Mouse (Mus musculus): Measurements from ENCODE around the gene Nckap5.
"Not testable (repeated sequence)": the region's sequence is repeated elsewhere in the genome, so short reads cannot be mapped to it uniquely, and the experiment has no call there.

Nckap5 gene

GRCm38 (mm10) chr1:126830031-126830927 lies at the start of gene Nckap5:
Gene Nckap5, minus strand, starts transcription at chr1:126830799.
- peak; percentile 75 to 76 for DNase-seq (ENCODE audit: low spot score in 2 of 2)

GRCm38 (mm10) chr1:126877495-126877894 lies 46.9 kb upstream of the Nckap5 start:
- DNase-seq (ENCODE audit: low spot score in 2 of 2) = no peak

- DNase-seq (ENCODE audit: low spot score in 2 of 2) = no peak
Measured at GRCm38 (mm10) chr1:126868372-126868771, 37.8 kb upstream of the Nckap5 start.

- DNase-seq (ENCODE audit: low spot score in 2 of 2) = no peak
Measured at GRCm38 (mm10) chr1:126867912-126868311, 37.3 kb upstream of the Nckap5 start.

- DNase-seq (ENCODE audit: low spot score in 2 of 2) = peak; percentile 13 to 26
Measured at GRCm38 (mm10) chr1:126865591-126866086, 35.0 kb upstream of the Nckap5 start.

- DNase-seq (ENCODE audit: low spot score in 2 of 2) = no peak
Measured at GRCm38 (mm10) chr1:126861816-126862215, 31.2 kb upstream of the Nckap5 start.

GRCm38 (mm10) chr1:126860537-126860936 lies 29.9 kb upstream of the Nckap5 start:
- DNase-seq (ENCODE audit: low spot score in 2 of 2) = no peak

- no peak for DNase-seq (ENCODE audit: low spot score in 2 of 2)
Measured at GRCm38 (mm10) chr1:126849481-126849880, 18.9 kb upstream of the Nckap5 start.

- no peak for DNase-seq (ENCODE audit: low spot score in 2 of 2)
Measured at GRCm38 (mm10) chr1:126846317-126846716, 15.7 kb upstream of the Nckap5 start.

GRCm38 (mm10) chr1:126832885-126833284 lies 2.3 kb upstream of the Nckap5 start:
- no peak for DNase-seq (ENCODE audit: low spot score in 2 of 2)

- DNase-seq (ENCODE audit: low spot score in 2 of 2) = no peak
Measured at GRCm38 (mm10) chr1:126829031-126829430, 1.6 kb downstream of the Nckap5 start.

GRCm38 (mm10) chr1:126824841-126825240 lies 5.8 kb downstream of the Nckap5 start:
- DNase-seq (ENCODE audit: low spot score in 2 of 2) = no peak

GRCm38 (mm10) chr1:126822246-126822645 lies 8.4 kb downstream of the Nckap5 start:
- DNase-seq (ENCODE audit: low spot score in 2 of 2) = no peak

GRCm38 (mm10) chr1:126817381-126818034 lies 13.1 kb downstream of the Nckap5 start:
- DNase-seq (ENCODE audit: low spot score in 2 of 2) = no peak

GRCm38 (mm10) chr1:126806994-126807611 lies 23.5 kb downstream of the Nckap5 start:
- no peak for DNase-seq (ENCODE audit: low spot score in 2 of 2)

GRCm38 (mm10) chr1:126806548-126806947 lies 24.1 kb downstream of the Nckap5 start:
- DNase-seq (ENCODE audit: low spot score in 2 of 2) = peak in 1 of 2 experiments; percentile 36

- DNase-seq (ENCODE audit: low spot score in 2 of 2) = no peak
Measured at GRCm38 (mm10) chr1:126802405-126802804, 28.2 kb downstream of the Nckap5 start.

GRCm38 (mm10) chr1:126801706-126802105 lies 28.9 kb downstream of the Nckap5 start:
- no peak for DNase-seq (ENCODE audit: low spot score in 2 of 2)

GRCm38 (mm10) chr1:126799379-126799798 lies 31.2 kb downstream of the Nckap5 start:
- DNase-seq (ENCODE audit: low spot score in 2 of 2) = peak in 1 of 2 experiments; percentile 21

GRCm38 (mm10) chr1:126780354-126780941 lies 50.2 kb downstream of the Nckap5 start:
- DNase-seq (ENCODE audit: low spot score in 2 of 2) = not testable (repeated sequence)

GRCm38 (mm10) chr1:126773947-126774346 lies 56.7 kb downstream of the Nckap5 start:
- not testable (repeated sequence) for DNase-seq (ENCODE audit: low spot score in 2 of 2)

GRCm38 (mm10) chr1:126766971-126767370 lies 63.6 kb downstream of the Nckap5 start:
- DNase-seq (ENCODE audit: low spot score in 2 of 2) = no peak

Measured in frontal cortex, postnatal 36 days (tissue).